Mouse (Mus musculus) A20 (cell line): Measurements from ENCODE around the gene Gm45711.
A peak's percentile ranks its signal among the peaks of the same experiment; 100 is the strongest.
"Not testable (repeated sequence)": the region's sequence is repeated elsewhere in the genome, so short reads cannot be mapped to it uniquely, and the experiment has no call there.

ENCODE experiments used
- DNase-seq: peaks from one replicate; pipeline ENCODE4 v3.0.0-alpha.2; 2011; ENCODE audit warnings: low read depth, low spot score

Gm45711 gene

DNA sequence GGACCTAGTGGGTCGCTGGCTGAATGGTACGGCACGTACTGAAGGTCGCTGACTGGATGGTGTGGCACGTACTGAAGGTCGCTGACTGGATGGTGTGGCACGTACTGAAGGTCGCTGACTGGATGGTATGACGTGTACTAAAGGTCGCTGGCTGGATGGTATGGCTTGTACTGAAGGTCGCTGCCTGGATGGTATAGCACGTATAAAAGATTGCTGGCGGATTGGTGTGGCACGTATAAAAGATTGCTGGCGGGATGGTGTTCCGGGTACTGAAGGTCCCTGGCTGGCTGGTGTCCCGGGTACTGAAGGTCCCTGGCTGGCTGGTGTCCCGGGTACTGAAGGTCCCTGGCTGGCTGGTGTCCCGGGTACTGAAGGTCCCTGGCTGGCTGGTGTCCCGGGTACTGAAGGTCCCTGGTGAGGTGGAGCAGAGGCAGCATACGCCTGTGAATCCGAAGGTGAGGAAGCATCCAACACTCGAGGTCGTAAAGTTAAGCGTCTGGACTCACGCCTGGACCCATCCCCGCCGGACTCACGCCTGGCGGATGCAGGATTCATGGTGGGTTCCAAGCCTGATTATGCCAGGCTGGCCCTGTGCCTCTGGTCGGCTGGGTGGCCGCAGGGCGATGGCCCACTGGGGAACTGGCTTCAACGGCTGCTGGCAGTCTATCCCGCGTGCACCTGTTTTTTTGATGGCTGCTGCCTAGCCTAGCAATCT, at the start of gene Gm45711, which contains the start of gene Cmtm1:
TSS of gene Gm45711 (minus strand) at position 641 of the 715 bp plus-strand sequence.
TSS of gene Cmtm1 (minus strand) at position 705 of the 715 bp plus-strand sequence.
- not testable (repeated sequence) for DNase-seq

DNA sequence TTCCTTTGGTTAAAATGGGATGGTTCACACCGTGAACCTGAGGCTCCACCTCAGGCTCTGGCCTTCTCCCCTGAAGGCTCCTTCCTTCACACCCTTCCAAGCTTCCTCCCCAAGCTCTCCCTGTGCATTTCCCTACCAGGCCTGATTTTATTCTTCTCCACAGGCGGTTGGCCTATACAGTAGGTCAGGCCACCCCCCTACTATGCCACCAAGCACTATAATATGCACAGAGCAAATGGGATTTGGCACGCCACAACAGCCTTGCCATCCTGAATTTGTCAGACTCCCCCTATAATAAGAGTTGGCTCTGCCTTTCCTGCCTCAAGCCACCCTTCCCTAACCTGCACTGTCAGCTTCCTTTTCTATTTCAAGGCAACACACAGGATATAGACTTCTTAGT, 48.8 kb upstream of the Gm45711 start:
- no peak for DNase-seq

GRCm38 (mm10) chr8:104354504-104354903, 44.6 kb upstream of the Gm45711 start:
- DNase-seq, result no peak

DNA sequence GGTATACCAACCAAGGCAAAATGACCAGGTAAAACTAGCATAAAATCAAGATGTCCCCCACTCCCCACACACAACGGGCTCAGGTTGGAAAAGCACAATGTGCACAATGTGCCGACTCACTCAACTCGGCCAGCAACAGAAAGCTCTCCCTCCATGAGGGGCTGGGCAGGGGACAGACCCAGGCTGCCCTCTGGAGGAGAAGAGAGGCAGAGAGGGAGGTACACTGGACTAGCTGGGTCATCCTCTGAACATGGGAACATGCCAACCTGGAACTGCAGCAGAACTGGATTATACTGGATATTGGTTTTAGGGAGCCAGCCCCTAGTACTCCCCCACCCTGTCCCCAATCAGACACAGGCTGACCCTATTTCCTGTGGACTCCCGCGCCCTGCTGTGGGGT, 43.3 kb upstream of the Gm45711 start:
- DNase-seq, result no peak

- no peak for DNase-seq
Measured at GRCm38 (mm10) chr8:104350047-104350446, 40.2 kb upstream of the Gm45711 start.

DNA sequence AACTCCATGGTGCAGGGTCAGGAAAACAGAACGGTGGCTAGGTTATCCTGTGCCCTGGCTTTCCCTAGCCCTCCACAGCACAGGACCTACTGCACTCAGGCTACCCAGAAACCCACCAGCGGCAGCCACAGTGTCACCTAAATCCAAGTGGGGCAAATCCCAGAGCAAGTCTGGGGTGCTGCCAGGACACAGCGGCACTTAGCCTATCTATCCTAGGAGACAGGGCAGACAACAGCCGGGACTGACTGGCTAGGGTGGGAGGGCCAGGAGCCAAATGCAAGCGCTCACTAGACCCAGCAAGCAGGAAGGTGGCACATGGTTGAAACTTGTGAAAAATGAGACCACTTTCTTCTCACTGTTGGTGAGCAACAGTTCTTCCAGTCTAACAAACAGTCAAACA, 39.1 kb upstream of the Gm45711 start:
- no peak for DNase-seq

DNA sequence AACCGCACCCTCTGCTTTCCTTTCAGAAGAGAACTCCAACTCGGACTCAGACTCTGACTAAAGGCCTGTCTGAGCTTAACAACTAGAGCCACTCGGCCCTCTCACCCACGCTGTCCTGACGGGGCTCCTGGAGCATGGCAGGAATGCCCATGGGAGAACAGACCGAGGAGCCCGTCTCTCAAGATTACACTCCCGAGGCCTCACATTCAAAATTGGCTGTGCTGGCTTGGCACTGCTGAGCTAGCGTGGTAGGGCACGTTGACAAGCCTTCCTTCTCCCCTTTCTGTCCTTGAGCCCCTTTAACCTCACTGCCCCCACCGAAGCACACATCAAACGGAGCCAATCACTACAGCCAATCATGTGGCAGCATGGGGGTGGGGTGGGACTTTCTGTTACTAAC, 36.8 kb upstream of the Gm45711 start:
- DNase-seq, result no peak

DNA sequence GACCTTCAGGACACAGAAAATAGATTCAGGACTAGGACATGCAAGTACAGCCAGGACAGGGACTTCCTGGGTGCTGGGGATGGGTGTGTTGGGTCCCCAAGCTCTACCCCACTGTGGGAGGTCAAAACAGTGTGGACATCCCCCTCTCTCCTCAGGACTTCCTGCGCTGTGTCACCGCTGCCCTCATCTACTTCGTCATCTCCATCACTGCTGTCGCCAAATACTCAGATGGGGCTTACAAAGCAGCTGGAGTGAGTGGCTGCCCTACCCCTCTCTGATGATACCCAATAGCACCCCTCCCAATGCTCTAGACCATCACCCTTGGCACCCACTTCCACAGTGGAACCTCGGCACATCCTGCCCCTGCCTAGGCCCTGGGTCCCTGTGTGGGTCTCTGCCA, 34.7 kb upstream of the Gm45711 start:
- no peak for DNase-seq

GRCm38 (mm10) chr8:104343957-104344356, 34.1 kb upstream of the Gm45711 start:
- peak; percentile 87 for DNase-seq

- DNase-seq, result peak; percentile 5
Measured at GRCm38 (mm10) chr8:104342426-104342825, 32.5 kb upstream of the Gm45711 start.

GRCm38 (mm10) chr8:104341678-104342077, 31.8 kb upstream of the Gm45711 start:
- peak; percentile 4 for DNase-seq

DNA sequence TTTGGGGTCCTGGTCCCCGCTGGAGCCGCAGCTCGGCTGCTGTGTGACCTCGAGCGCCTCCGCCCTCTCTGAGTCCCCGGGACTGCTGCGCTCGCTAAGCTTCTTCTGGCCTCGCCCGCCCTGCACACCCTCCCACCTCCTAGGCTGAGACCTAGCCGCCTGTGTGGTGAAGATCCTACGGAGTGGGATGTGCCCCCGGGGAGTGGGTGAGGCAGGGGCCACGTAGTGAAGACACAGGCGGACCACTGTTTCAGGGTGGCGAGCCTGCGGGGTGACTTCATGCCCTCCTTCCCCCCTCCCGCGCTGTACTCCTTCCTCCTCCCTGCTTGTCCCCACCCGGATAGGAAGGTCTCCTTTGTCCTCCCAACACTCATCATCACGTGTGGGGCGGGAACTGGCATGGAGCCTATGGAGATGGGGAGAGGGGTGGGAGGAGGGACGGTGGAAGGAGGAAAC, 31.3 kb upstream of the Gm45711 start:
- no peak for DNase-seq

- DNase-seq, result peak; percentile 86
Measured at GRCm38 (mm10) chr8:104340233-104341105, 30.6 kb upstream of the Gm45711 start.

DNA sequence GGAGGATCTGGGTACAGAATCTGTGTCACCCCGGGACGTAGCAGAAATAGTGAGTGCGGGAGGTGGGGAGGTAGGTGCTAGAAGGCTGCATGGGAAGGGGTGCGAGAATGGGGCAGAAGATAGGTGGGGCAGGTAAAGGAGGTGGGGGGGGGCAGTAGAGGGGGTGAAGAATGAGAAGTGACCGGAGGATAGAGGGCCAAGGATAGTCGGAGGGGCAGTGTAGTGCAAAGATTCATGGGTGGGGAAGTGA, 30.0 kb upstream of the Gm45711 start:
- DNase-seq, result no peak

DNA sequence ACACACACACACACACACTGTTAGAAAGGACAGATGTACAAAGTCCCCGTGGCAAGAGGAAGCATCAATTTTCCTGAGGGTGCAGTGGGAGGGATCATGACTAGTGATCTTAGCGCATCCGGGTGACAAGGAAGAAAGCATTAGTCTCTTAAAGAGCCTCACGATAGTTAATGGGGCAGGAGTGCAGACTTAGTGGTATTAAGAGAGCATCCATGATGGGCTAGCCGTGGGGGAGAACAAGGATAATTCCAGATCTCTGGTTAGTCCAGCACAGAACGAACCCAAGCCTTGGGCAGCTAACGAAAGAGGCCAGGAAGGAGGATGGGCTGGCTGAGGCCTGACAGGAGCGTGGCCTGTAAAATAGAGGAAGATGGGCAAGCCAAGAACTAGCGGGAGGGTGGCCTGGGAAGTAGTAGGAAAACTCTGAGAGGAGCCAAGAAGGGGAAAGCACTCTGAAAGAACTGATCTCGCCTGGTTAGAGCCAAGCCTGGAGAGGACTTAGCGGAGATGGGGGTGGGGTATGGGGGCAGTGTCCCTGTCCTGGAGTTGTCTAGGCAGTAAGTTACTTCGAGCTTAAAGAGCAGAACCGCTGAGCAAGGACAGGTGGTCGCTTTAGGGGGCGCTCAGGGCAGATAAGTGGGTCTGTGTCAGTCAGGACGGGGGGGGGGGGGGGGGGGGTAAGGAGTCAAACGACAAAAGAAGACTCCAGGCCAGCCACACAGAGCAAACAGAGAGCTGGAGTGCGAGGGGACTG, 29.5 kb upstream of the Gm45711 start, which contains the start of gene Cmtm3:
TSS of gene Cmtm3 (plus strand) at position 182 of the 754 bp plus-strand sequence.
- DNase-seq, result peak; percentile 11

DNA sequence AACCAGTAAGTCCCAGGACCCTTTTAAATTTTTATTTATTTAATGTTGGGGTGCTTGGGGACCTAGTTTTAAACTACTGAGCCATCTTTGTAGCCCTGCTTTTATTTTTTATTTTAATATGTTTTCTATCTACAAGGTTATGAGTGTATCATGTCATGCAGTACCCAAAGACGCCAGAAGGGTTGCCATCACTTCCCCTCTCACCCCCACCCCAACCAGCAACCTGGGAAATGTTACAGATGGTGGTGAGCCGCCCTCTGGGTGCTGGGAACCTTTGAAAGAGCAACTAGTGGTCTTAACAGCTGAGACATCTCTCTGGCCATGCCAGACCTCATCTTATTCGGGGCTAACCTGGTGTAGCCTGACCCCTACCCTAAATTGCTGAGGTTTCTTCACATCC, 28.0 kb upstream of the Gm45711 start:
- peak; percentile 49 for DNase-seq

- no peak for DNase-seq
Measured at GRCm38 (mm10) chr8:104336806-104337205, 26.9 kb upstream of the Gm45711 start.

DNA sequence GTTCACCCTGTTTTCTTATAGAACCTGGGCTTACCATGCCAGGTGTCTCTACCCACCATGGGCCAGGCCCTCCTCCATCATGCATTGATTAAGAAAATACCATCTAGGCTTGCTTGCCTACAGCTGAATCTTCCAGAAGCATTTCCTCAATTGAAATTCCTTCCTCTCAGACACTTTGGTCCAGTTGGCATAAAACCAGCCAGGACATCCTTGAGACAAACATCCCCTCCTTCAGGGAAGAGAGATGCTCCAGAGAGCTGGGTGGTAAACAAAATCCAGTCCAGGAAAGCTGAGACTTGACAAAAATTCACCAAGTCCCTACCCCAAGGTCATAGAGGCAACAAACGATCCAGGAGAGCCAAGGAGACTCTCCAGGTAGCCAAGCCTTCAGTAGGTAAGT, 24.3 kb upstream of the Gm45711 start:
- DNase-seq, result no peak

DNA sequence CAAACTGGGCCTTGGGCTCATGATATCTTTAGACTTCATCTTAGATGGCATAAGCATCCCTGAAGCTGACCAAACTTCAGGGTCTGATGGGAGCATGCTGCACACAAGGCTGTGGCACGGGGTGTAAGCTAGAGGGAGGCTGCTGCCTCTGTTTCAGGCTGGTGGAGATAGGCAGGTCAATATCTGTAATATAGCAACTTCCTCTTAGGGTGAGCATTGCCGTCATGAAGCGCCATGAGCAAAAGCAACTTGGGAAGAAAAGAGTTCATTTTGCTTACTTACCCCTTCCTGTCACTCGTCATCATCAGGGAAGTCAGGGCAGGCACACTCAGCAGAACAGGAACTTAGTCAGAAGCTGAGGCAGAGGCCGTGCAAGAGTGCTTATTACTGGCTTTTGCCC, 23.9 kb upstream of the Gm45711 start:
- DNase-seq, result no peak

GRCm38 (mm10) chr8:104332665-104333631, 23.1 kb upstream of the Gm45711 start:
- no peak for DNase-seq

GRCm38 (mm10) chr8:104321930-104322329, 12.0 kb upstream of the Gm45711 start, which contains the start of gene Cmtm2b:
TSS of gene Cmtm2b (plus strand) at chr8:104322230.
- DNase-seq, result not testable (repeated sequence)
